Mouse (Mus musculus) limb, embryonic 14.5 days (tissue): ENCODE results near the gene Gm815. TPM values are rescaled to one million over a fixed set of nuclear protein-coding genes. Genes with fewer than 3 reads are reported as not detected.

Experiments
- ATAC-seq: fragments of 200-750 bp; cut with Nextera tagmentation; 2 replicates; pipeline ENCODE4 v1.8.0; 2017; ENCODE audit warnings: low read depth, moderate number of reproducible peaks, moderate TSS enrichment; ENCODE audit not compliant: low FRiP score
- DNase-seq: peaks from one replicate; pipeline ENCODE4 v3.0.0-alpha.2; 2015; ENCODE audit warnings: low spot score
- H3K27ac ChIP-seq: fragments of 300-500 bp; sonication (generic); replicated peaks from 2 replicates; pipeline ENCODE4 v1.5.1; 2014; ENCODE audit warnings: low read depth, mild to moderate bottlenecking, low read length, moderate library complexity, mixed read lengths
- H3K27me3 ChIP-seq: fragments of 300-500 bp; sonication (generic); 2 replicates; pipeline ENCODE4 v1.6.1; 2014; ENCODE audit warnings: low read length, mixed read lengths; ENCODE audit not compliant: control insufficient read depth, insufficient read depth
- H3K36me3 ChIP-seq: fragments of 300-500 bp; sonication (generic); 2 replicates; pipeline ENCODE4 v1.6.1; 2014; ENCODE audit warnings: mild to moderate bottlenecking, low read length, moderate library complexity, mixed read lengths; ENCODE audit not compliant: control insufficient read depth, insufficient read depth
- H3K4me1 ChIP-seq: fragments of 300-500 bp; sonication (generic); 2 replicates; pipeline ENCODE4 v1.6.1; 2014; ENCODE audit warnings: antibody characterized with exemption, low read length, mixed read lengths; ENCODE audit not compliant: control insufficient read depth, insufficient read depth
- H3K4me2 ChIP-seq: fragments of 300-500 bp; sonication (generic); replicated peaks from 2 replicates; pipeline ENCODE4 v1.6.1; 2014; ENCODE audit warnings: low read depth, mild to moderate bottlenecking, low read length, moderate library complexity; ENCODE audit not compliant: severe bottlenecking
- H3K4me3 ChIP-seq: fragments of 300-500 bp; sonication (generic); replicated peaks from 2 replicates; pipeline ENCODE4 v1.5.1; 2014; ENCODE audit warnings: low read length
- H3K9ac ChIP-seq: fragments of 300-500 bp; sonication (generic); 2 replicates; pipeline ENCODE4 v1.6.1; 2014; ENCODE audit warnings: mild to moderate bottlenecking, low read depth, low read length, moderate library complexity; ENCODE audit not compliant: severe bottlenecking
- H3K9me3 ChIP-seq: fragments of 300-500 bp; sonication (generic); 2 replicates; pipeline ENCODE4 v1.6.1; 2016; ENCODE audit warnings: low read length; ENCODE audit not compliant: control insufficient read depth
- POLR2A ChIP-seq: fragments of 200-500 bp; IDR thresholded peaks from 2 replicates; pipeline ENCODE4 v1.8.0; 2012; ENCODE audit warnings: inconsistent platforms, mild to moderate bottlenecking, moderate library complexity, borderline replicate concordance; ENCODE audit not compliant: insufficient read depth, insufficient read length; ENCODE audit errors: extremely low read depth
- WGBS: fragments of 180-500 bp; shearing (Covaris S2); extraction: QIAGEN DNeasy Blood & Tissue Kit; methylation state at CpG from one replicate; pipeline ENCODE4 v1.1.7; 2014; 5-methylcytosine and 5-hydroxymethylcytosine counted together
- polyA plus RNA-seq, 2 experiments: library from polyadenylated mRNA; depleted of rRNA in 1 of 2; stranded (reverse) in 1 of 2; unstranded in 1 of 2; fragments of >200 nt; fragmentation: Nextera tagmentation in 1 of 2; extraction: Ambion mirVana in 1 of 2; gene quantifications; 2 replicates each; pipeline versions ENCODE4 v1.2.1 to v1.2.3; 2012 to 2014

Gm815 gene
- polyA plus RNA-seq, 2 experiments: not detected

DNA sequence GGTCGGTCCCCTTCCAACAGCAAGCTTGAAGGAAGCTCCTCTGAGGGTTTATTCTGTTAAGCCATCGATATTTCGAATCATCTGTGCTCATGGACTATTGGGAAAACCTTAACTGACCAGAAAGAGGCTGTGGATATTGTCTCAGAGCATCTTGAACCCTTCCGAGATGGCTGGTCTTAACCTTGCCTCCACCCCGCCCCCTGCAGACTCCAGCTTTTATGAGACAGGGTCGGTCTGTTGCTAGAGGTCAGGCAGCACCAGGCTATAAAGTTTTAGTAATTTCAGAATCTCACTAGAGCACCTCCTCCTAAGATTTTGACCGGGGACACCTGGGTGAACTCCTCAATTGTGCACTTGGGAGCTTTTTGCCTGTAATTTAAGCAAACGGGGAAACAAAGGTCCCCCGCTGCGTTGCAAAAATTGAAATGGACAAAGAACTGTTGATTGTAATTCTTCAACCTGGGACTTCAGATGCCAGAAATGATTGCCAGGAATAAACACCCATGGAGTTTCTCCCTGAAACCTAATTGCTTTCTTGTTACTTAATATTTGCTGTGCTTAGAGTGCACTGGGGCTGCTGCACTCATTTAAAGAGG, 8.4 kb upstream of the Gm815 start:
- Histone ChIP-seq H3K4me2 (no peak overlapping the region), H3K4me3 (no peak overlapping the region), H3K9ac (no peak overlapping the region), H3K27me3 (no peaks in the 10 kb centered on the region), H3K9me3 (no peaks in the 10 kb centered on the region), H3K4me1 (peaks cover 4% of the 10 kb centered on the region; the same call in 1 of the 2 replicates), H3K36me3 (no peaks in the 10 kb centered on the region), H3K27ac (no peak overlapping the region)
- no peak for TF ChIP-seq POLR2A
- 12% methylated on average over 10 of the region's 10 CpGs for WGBS
- no peak for ATAC-seq
- DNase-seq: no peak

DNA sequence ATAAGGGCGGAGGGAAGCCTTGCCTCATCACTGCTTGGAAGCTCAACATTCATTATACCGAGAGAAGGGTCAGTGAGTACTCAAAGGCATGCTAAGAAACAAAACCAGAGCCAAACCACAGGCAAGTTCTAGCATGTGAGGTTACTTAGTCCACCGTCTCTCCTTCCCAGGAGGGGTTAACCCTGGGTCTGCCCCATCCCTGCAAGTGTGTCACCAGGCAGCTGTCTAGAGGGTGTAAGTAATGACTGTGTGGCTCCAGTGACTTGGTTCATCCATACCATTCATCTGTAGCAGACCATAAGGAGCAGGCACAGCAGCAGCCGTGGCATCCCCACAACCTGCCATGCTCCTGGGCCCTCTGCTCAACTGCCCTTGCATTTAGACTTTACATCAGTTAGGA, 5.8 kb upstream of the Gm815 start:
- H3K27me3 ChIP-seq: no peaks in the 10 kb centered on the region
- ATAC-seq (no peak), DNase-seq (no peak)
- H3K36me3 ChIP-seq: no peaks in the 10 kb centered on the region
- no peak overlapping the region for H3K4me3 ChIP-seq
- no peak overlapping the region for H3K9ac ChIP-seq
- TF ChIP-seq POLR2A: no peak
- no peaks in the 10 kb centered on the region for H3K9me3 ChIP-seq
- no peak overlapping the region for H3K4me2 ChIP-seq
- WGBS: 77% methylated on average over 4 of the region's 4 CpGs
- H3K27ac ChIP-seq: no peak overlapping the region
- H3K4me1 ChIP-seq: peaks cover 4% of the 10 kb centered on the region; the same call in 1 of the 2 replicates

DNA sequence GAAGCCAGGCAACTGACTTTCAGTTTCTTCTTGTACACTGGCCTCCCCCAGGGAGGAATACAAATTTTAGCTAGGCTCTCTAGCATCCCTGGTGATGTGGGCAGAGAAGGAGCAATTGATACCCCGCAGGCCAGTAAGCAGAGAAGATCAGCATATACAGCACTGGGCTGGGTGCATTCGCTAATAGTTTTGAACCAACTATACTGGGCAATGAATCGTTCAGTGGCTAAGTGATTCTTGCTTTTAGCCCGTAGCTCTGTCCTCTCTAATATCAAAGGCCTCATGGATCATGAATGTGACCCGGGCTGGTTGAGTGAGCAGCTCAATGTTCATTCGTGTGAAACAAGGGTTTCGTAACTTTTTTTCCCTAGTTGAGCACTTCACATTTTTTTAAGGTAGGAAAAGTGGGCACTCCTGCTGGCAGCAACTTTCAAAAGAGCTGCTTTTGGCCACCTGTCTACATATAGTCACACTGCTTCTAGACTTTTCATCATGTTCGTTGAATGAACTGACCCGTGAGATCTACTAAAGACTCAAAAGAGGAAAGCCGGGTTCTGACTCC, 3.7 kb upstream of the Gm815 start:
- Histone ChIP-seq H3K4me3 (no peak overlapping the region), H3K36me3 (no peaks in the 10 kb centered on the region), H3K4me2 (no peak overlapping the region), H3K27ac (no peak overlapping the region), H3K9me3 (no peaks in the 10 kb centered on the region), H3K4me1 (peaks cover 4% of the 10 kb centered on the region; the same call in 1 of the 2 replicates), H3K9ac (no peak overlapping the region), H3K27me3 (no peaks in the 10 kb centered on the region)
- 87% methylated on average over 10 of the region's 10 CpGs for WGBS
- ATAC-seq (no peak), DNase-seq (no peak)
- TF ChIP-seq POLR2A: no peak

DNA sequence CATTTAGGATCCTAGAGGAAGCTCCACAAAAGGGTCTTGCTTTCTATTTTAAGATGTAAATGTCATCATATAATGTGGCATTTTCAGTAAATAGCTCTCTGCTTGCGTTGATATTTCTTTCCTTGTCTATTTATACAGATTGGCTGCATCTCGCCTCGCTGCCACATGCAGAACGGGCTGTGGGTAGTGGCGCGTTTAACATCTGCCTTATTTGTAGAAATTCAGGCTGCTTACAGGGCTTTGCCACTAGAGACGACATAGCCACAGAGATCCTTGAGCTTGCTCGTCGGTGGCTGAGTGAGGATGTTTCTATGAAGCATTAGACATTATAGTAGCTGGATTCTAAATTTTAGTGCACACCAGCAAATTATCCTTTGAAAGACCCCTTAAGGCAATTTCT, 2.5 kb downstream of the Gm815 start:
- WGBS: 86% methylated on average over 9 of the region's 9 CpGs
- DNase-seq: no peak
- H3K36me3 ChIP-seq: no peaks in the 10 kb centered on the region
- H3K4me1 ChIP-seq: no peaks in the 10 kb centered on the region
- no peak for ATAC-seq
- no peak overlapping the region for H3K4me3 ChIP-seq
- H3K9ac ChIP-seq: no peak overlapping the region
- H3K27me3 ChIP-seq: no peaks in the 10 kb centered on the region
- H3K9me3 ChIP-seq: no peaks in the 10 kb centered on the region
- H3K4me2 ChIP-seq: no peak overlapping the region
- TF ChIP-seq POLR2A: no peak
- H3K27ac ChIP-seq: no peak overlapping the region

DNA sequence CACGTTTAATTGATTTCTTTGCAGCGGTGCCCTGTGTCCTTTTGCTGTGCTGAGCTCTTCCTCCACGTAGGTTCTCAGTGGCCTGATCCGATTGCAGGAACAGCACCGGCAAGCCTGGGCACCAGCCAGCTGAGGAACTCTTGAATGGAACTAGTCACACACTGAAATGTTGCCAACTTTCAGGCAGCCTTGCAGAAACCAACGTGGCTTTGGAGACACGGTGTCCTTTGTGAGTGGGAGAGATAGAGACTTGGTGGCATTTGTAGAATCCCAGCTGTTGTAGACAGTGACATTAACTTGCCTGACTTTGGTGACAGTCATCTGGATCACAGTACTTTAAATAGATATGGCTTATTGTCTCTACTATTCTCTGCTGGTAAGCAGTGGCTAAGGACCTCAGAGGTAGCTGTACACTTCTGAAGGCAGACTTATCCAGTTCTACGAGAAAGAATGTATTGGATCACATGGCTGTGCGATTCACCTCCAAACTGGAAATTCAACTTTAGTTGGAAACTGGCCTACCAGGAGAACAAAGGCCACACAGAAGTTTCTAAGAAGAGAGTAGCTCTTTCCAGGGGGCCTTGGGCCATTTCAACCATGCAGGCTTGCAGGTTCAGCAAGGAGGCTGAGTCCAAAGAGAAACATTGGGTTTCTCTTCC, 5.8 kb downstream of the Gm815 start:
- no peak for ATAC-seq
- Histone ChIP-seq H3K9ac (no peak overlapping the region), H3K27me3 (no peaks in the 10 kb centered on the region), H3K4me1 (no peaks in the 10 kb centered on the region), H3K9me3 (no peaks in the 10 kb centered on the region), H3K4me2 (no peak overlapping the region), H3K27ac (no peak overlapping the region), H3K36me3 (no peaks in the 10 kb centered on the region), H3K4me3 (no peak overlapping the region)
- DNase-seq: no peak
- 71% methylated on average over 9 of the region's 9 CpGs for WGBS
- TF ChIP-seq POLR2A: no peak
